Mouse (Mus musculus) adrenal gland (tissue): ENCODE measurements around the gene Ripor3.

Experiments
- intact Hi-C: fragments of 180-260 bp; cut with DNase I; formaldehyde crosslinking; loops from one replicate; pipeline ENCODE4 v1.15.1; 2025

Gene Ripor3

GRCm38 (mm10) chr2:168033905-168034304 is 23.5 kb upstream of the Ripor3 start:
- intact Hi-C loops = no loop called here

DNA sequence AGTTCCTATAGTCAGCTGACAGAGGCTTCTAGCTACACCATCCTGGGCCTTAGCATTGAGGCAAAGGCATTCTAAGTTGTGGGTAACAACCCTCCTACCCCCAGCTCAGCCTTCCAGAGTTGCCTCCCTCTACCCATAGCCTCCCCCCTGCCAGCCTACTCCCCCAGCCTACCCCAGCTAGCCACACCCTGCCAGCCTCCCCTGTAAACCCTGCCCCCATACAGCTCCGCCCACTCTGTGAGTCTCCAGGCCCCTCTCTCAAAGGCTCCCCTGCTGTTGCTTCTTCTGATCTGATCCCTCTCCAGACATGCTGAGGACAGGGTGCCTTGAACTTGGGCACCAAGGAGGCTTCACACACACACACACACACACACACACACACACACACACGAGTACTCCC is 21.4 kb upstream of the Ripor3 start:
- intact Hi-C loops = no loop called here

DNA sequence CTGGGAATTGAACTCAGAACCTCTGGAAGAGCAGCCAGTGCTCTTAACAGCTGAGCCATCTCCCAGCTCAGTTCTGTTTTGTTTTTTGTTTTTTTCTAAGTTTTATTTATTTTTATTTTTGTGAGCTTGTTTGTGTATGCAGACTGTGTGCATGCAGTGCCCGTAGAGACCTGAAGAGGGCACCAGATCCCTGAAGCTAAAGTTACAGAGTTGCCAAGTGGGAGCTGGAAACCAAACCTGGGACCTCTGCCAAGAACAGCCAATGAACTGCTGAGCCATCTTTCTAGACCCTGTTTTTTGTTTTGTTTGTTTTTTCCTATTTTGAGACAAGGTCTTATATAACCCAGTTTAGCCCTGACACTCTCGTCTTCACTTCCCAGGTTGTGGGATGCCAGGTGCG is 18.0 kb upstream of the Ripor3 start:
- intact Hi-C loops = loop anchor here (5.0 kb wide), 1 partner anchor 69 kb away; no protein-coding TSS in a partner anchor

- intact Hi-C loops = loop anchor here (5.0 kb wide), 1 partner anchor 71 kb away; no protein-coding TSS in a partner anchor
Observed at GRCm38 (mm10) chr2:168026467-168026866, 16.0 kb upstream of the Ripor3 start.

DNA sequence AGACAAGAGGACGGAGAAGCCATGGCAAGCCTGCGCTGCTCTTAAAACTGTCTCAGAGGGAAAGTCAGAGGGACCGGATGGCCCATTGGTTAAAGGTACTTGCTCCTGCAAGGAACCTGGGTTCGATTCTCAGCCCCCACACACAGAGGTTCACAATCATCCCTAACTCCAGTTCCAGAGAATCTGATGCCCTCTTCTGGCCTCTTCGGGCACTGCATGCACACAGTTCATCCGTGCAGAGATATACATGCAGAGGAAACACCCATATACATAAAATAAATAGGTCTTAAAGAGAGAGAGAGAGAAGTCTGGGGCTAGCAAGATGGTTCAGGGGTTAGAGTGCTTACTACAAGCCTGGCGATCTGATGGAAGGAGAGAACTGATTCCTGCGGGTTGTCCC is 15.5 kb upstream of the Ripor3 start:
- intact Hi-C loops = loop anchor here (5.0 kb wide), 1 partner anchor 71 kb away; no protein-coding TSS in a partner anchor

DNA sequence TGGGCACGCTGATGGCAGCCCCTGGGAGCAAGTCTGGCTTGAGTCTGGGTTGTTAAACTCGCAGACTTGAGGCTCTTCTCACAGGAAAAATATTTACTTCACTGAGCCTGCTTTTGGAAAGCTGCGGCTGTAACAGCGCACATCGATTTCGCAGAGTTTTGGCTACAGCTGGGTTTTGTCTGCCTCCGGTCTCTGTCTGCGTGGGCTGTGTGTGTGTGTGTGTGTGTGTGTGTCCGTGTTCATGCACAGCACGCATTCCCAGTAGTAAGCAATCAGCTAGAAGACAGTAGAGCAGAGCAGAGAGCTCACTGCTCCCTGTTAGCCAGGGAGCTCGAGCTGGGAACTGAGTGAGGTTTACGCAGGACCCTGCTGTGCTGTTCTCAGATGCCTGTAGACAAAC is 14.8 kb upstream of the Ripor3 start:
- intact Hi-C loops = loop anchor here (5.0 kb wide), 1 partner anchor 72 kb away; no protein-coding TSS in a partner anchor

GRCm38 (mm10) chr2:168023763-168024402 is 13.5 kb upstream of the Ripor3 start:
- intact Hi-C loops = no loop called here

DNA sequence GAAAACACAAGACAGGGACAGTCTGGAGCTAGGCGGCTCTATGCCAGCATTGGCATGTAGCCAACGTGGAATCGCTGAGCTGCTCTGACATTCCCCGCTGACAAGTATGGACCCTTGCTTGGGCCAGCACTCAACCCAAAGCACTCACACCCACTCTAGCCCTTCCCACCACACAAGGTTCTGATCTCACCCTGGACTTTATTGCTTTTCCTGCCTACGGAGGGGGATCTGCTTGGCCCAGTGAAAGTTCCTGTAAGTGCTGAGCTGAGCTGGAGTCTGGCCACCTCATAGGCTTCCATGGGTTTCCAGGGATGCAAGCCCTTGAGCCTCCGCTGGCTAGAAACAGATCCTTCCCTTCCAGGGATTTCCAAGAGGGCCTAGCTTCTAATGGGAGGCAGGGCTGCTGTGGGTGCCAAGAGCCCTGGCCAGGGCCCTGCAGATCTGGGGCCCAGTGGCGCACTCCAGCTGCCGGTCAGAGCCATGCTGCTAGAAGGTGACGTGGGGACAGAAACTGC is 8.8 kb upstream of the Ripor3 start:
- intact Hi-C loops = loop anchor here (10.0 kb wide), 2 partner anchors 114 to 334 kb away; partner anchors contain the start of genes Cebpb and Tmem189

- intact Hi-C loops = loop anchor here (10.0 kb wide), 2 partner anchors 112 to 332 kb away; partner anchors contain the start of genes Cebpb and Tmem189
Observed at GRCm38 (mm10) chr2:168016951-168017391, 6.6 kb upstream of the Ripor3 start.

- intact Hi-C loops = loop anchor here (10.0 kb wide), 2 partner anchors 106 to 326 kb away; partner anchors contain the start of genes Cebpb and Tmem189
Observed at GRCm38 (mm10) chr2:168010893-168011292, 475 bp upstream of the Ripor3 start.

GRCm38 (mm10) chr2:168008132-168008531 is 2.3 kb downstream of the Ripor3 start:
- intact Hi-C loops = no loop called here

- intact Hi-C loops = no loop called here
Observed at GRCm38 (mm10) chr2:168006489-168006888, 3.9 kb downstream of the Ripor3 start.

GRCm38 (mm10) chr2:168005616-168006015 is 4.8 kb downstream of the Ripor3 start:
- intact Hi-C loops = no loop called here

DNA sequence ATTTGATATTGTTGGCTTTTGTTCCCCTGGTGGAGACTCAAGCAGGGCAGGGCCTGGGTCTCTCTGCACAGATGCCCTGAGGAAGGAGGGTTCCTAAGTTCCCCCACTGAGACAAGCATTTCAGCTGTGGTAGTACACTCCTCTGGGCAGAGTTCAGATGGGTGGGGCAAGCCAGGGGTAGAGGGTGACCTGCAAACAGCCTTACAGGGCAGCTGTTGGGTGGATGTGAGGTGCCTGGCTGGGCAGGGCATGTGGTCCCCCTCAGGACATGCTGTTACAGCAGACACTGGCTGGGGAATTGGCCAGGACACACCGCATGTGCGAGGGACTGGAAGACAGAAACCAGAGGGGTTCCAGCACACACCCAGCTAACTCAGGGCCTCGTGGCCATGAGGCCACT is 5.4 kb downstream of the Ripor3 start:
- intact Hi-C loops = no loop called here

DNA sequence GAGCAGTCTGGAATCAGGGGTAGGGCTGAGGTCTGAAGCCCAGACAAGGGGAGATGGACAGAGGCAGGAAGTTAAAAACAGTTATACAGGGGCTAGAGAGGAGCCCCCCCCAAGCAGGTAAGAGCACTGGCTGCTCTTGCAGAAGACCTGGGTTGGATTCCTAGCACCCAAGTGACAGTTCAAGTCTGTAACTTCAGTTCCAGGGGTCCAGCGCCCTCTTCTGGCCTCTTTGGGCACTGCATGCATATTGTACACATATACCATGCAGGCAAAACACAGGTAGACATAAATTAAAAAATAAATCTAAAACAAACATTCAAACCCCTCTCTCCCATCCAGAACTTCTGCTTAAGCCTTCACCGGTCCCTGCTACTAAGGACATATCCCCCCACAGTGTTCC is 6.0 kb downstream of the Ripor3 start:
- intact Hi-C loops = no loop called here

- intact Hi-C loops = no loop called here
Observed at GRCm38 (mm10) chr2:168003431-168003830, 7.0 kb downstream of the Ripor3 start.

- intact Hi-C loops = no loop called here
Observed at GRCm38 (mm10) chr2:168002884-168003283, 7.5 kb downstream of the Ripor3 start.

GRCm38 (mm10) chr2:168002188-168002587 is 8.2 kb downstream of the Ripor3 start:
- intact Hi-C loops = no loop called here

GRCm38 (mm10) chr2:167999145-167999743 is 11.2 kb downstream of the Ripor3 start:
- intact Hi-C loops = no loop called here

- intact Hi-C loops = no loop called here
Observed at GRCm38 (mm10) chr2:167997562-167997961, 12.9 kb downstream of the Ripor3 start.

- intact Hi-C loops = no loop called here
Observed at GRCm38 (mm10) chr2:167996672-167997215, 13.7 kb downstream of the Ripor3 start.
